Mouse (Mus musculus) frontal cortex, postnatal 14 days (tissue): ENCODE measurements around the gene Fermt2.

Source experiments
- DNase-seq, 2 experiments: peaks; one replicate each; pipeline ENCODE4 v3.0.0; 2022; ENCODE audit warnings: low spot score in 2 of 2

Fermt2 gene

DNA sequence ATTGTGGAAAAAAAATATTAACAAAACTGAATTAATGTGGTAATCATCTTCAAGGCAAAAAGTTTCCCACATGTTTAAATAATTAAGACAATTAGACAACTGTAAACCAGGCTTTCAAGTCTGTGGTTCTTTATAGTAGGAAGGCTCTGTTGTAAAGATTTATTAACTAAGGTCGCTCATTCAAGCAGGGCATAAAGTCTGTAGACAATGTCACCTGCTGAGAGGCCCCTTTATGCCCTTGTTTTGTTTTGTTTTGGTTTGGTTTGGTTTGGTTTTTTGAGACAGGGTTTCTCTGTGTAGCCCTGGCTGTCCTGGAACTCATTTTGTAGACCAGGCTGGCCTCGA is 91.0 kb downstream of the Fermt2 start:
- DNase-seq, result no peak

DNA sequence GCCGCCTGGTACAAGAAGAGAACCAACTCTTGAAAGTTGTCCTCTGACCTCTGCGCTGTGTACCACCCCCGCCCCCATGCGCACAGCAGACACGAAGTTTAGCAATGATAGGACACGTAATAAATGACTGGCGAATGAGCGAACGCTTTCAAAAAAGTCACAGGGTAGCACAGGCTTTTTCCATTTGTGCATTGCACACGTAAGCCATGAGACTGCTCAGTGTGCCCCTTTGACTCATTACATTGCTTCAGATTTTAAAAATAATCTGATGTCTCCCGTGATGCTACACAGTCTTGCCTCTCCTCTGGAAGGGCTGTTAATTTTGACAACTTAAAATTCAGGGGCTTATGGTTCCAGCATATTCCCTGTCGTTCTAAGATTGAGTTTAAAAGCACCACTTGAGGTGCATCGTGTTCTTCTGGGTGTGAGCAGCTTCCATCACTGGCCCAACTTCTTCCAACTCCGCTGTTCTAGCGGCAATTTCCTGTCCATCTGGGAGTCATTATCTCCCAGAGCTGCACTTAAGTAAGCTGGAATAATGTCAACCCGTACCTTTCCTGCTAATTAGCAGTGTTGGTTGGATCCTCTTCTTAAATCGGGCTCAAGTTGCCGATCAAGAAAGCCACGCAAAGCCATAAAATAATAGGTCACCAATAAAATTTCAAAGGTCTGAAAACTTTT is 91.5 kb downstream of the Fermt2 start:
- no peak for DNase-seq

DNA sequence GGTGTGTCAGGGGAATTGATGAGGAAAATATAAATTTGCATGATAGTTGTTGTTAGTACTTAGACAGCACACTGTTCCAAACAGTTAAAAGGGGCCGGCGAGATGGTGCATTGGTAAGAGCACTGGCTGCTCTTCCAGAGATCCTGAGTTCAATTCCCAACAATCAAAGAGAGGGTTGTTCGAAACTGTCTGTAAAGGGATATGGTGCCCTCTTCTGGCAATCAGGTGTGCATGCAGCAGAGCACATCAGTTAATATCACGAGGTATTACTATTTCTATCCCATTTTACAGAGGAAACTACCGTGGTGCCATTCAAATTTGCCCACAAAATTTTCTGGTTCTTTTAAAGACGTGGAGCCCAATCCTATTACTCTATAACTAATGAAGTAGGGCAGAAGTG is 95.7 kb downstream of the Fermt2 start:
- no peak for DNase-seq

DNA sequence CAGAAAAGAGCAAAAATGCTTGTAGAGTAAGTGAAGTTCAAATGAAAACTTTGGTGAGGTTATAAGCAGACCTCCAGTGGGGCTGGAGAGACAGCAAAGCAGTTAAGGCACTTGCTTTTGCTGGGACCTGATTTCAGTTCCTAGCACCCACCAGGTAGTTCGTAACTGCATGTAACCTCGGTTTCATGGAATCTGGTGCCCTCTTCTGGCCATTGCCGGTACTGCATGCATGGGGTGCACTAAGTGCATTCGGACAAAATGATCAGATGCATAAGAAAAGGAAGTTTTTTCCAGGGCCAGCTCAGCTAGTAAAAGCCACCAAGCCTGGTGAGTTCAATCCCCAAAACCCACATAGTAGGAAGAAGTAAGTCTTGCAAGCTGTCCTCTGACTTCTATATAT is 97.9 kb downstream of the Fermt2 start:
- no peak for DNase-seq

DNA sequence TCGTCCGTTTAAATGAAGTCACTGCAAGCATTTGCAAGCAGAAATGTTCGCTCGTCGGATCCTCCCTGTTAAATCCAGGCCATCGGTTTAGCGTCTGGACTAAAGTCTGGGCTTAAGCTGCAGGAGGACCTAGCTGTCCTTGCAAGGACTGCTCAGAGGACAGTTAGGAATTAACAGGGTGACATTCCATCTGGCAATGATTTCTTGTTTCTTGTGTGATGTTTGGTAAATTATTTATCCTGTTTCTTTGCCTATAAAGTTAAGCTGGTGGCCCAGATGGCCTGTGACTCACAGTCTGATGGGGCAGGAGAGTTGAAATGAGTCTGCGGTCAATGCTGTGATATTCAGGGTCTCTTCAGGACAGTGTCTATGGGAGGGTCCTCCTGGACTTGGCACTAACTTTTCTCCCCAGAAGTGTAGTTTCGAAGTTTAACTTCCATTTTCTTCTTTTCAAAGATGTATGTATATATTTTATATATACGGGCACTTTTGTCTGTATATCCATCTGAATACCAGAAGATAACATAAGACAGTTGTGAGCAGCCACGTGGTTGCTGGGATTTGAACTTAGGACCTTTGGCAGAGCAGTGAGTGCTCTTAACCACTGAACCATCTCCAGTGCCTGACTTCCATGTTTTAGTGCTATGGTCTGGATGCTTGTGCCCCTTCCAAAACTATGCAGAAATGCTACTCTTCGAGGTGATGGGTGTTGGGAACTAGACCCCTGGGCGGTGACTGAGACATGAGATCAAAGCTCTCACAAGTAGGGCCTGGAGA is 99.7 kb downstream of the Fermt2 start:
- no peak for DNase-seq

DNA sequence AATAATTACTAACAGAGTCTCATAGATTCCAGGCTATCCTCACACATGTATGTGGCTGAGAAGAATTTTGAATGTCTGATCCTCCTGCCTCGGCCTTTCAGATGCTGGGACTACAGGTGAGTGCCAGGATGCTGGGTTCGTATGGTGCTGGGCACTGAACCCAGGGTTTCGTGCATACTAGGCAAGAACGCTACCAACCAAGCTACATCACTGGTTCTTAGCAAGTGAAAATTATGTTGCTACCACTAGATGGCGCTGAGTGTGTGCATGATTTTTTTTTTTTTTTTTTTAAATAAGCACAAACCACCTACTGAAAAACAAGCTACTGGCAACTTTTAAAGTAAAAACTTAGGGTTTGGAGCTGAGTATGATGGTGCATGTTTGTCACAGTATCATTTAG is 106.7 kb downstream of the Fermt2 start:
- no peak for DNase-seq

DNA sequence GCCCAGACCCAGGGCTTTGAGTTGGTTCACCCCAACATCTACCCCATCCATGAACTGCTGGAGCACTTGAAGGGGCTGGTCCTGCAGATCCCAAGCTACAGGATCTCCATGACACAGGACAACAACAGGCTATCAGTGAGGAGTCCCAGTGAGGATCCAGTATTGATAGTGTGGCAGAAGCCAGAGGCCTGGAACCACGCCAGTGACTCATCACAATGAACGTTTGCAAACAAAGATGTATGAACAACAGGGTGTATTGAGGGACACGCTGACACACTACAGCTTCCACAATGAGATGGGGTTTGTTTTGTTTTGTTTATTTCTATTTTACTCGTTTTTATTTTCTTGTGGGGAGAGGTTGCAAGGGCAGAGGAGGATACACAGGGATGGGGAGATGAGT is 107.5 kb downstream of the Fermt2 start:
- DNase-seq, result no peak

DNA sequence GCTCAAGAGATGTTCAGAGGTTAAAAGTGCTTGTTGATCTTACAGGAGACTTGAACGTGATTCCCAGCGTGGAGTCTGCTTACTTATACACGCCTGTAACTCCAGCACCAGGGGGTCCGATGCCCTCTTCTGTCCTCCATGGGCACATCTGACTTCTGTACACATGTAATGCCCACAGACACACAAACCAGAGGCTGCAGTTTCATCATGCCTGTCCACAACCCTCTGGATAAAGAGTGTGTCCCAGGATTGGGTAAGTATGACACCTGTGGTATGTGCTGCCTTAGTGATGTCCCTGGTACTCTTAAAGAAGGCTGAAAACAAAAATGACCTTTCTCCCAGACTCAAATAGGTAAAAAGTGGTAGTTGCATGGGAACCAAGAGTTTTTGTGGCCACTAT is 110.6 kb downstream of the Fermt2 start:
- DNase-seq, result no peak

DNA sequence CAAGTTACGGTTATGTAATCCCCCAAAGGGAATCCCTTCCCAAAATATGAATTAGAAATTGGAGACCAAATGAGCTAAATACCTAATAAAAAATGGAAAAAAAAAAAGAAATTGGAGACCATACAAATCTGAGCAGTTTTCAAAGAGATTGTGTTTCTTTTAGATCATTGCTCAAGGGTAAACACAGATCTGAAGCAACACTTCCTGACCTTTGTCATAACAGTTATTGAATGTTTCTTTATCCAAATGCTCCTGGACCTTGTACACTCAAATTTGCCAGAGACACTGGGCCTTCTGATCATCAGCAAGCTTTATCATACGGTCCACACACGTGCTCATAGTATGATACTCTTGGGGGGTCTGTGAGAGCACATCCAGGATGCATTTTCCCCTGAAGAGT is 111.4 kb downstream of the Fermt2 start:
- no peak for DNase-seq

DNA sequence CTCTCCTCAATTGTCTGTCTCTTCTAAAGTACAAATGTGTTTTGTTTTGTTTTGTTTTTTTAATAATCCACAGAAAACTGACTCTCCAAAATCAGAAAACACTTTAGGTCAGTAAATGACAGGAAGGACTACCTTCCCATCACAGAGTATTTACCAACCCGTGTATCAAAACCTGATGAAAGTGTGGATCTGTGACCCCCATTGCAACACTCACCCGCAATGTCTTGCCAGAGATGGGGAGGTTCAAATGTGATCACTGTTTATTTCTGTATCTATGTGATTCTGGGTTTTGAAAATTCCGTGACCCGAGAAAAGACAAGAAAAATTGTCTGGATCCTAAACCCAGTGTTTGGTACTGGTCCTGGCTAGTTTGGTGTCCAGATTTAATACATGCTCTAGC is 113.7 kb downstream of the Fermt2 start:
- no peak for DNase-seq
